Mouse (Mus musculus) ZHBTc4 (cell line): ENCODE measurements around the gene Fut9.

Experiments used
- DNase-seq: peaks from one replicate; pipeline ENCODE4 v3.0.0-alpha.2; 2011; ENCODE audit warnings: low read depth, low spot score

The Fut9 gene

DNA sequence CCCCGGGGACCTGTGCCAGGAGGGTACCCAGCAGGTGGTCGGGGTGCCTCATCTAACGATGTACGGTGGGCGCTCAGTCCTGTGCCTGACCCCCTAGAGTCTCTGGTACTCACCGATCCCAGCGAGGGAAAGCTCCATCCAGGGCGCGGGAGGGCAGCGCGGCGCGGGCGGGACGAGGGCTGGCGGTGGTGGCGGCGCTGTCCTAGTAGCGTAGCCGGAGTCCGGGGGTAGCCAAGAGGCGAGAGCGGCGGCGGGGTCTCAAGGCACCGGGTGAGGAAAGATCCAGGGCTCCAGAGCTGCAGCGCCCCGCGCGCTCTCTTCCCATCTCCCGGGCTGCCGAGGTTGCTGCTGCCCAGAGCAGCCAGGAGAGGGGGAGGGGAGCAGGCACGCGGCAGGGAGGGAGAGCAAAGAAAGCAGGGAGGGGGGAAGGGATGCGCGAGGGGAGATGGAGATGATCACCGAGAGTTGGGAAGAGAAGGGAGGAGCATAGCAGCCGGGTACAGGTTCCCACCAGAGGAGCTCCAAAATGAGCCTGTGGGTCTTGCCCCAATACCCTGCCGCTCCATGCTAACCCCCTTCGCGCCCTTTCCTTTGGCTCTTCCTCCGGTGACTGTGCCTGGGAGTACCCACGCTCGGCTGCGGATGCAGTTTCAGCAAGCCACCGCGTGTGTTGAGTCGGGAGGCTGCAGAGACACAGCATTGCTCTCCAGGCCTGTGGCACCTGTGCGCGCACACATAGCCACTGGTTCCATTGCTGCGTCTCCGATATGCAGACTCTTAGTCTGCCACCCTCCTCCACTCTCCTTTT lies at the start of gene Fut9:
Gene Fut9 (minus strand): TSS at position 769 of the 808 bp plus-strand sequence.
- DNase-seq = peak; percentile 94

GRCm38 (mm10) chr4:25815783-25816182 lies 15.7 kb upstream of the Fut9 start:
- peak; percentile 66 for DNase-seq

GRCm38 (mm10) chr4:25813340-25813739 lies 13.3 kb upstream of the Fut9 start:
- no peak for DNase-seq

- no peak for DNase-seq
These were observed 10.0 kb upstream of the Fut9 start for GRCm38 (mm10) chr4:25810058-25810457.

DNA sequence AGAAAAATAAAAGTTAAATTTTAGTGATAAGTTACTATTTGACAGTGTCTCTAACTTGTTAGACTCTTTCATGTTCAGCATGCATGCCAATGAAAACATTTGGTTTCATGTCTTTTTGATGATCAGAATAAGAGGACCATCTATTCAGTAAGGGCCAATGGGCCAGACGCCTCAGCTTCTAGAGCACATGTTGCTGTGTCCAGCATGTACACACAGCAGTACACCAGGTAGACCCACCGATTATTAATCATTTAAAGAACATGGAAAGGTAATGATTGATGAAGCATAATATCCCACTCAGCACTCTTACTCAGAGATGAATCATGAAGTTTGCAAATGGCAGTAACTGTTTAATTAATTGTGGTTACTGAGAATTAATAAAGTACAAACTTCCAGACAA lies 1.7 kb upstream of the Fut9 start:
- no peak for DNase-seq

DNA sequence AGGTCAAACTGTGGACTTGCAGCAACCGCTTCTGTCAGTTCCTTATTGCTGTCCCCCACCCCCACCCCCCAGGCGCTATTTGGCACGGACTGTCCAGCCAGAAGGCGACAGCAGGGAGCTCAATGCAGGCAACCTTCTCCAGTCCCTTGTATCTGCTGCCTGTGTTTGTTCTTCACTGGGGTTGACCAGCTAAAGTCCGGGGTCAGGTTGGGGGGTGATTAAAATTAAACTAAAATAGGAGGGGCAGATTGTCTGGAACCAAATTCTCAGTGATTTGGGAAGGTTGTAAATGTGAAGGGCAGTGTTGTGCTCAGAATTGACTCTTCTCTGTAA lies 206 bp upstream of the Fut9 start:
- DNase-seq = no peak

DNA sequence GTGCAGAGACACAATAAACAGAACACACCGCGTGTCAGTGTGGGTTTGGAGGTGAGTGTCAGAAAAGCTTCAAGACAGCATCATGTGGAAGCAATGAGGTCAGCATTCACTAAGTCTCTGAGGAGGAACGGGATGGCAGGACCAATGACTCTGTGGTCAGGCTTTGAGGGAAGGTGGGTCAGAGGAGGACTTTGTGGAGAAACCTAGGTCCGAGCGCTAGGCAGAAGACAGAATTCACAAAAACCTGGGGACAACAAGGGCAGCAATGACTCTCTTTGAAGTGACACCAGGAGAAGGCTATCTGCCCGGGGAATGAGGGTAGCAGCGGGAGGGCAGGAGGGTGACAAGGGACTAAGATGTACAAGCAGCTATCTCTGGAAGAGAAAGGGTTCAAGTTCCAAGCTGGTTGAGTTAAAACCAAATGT lies 981 bp downstream of the Fut9 start:
- peak; percentile 67 for DNase-seq

- peak; percentile 17 for DNase-seq
These were observed 1.6 kb downstream of the Fut9 start for GRCm38 (mm10) chr4:25798412-25798811.

DNA sequence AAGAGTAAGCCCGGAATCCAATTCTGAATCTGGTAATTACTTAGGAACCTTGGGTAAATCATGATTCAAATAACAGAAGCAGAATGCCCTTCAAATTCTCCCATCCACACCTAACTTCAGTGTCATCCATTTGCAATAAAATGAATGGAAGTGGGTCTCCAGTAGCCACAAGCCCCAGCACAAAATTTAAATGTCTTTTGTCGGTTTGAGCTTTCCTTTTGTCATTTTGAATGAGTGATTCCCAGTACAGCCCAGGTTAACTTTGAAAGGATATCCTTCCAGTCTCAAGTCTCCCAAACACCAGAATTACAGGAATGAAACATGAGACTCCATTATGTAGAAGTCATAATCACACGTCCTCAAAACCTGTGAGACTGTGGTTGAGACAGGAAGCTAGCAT lies 3.9 kb downstream of the Fut9 start:
- DNase-seq = peak; percentile 83

DNA sequence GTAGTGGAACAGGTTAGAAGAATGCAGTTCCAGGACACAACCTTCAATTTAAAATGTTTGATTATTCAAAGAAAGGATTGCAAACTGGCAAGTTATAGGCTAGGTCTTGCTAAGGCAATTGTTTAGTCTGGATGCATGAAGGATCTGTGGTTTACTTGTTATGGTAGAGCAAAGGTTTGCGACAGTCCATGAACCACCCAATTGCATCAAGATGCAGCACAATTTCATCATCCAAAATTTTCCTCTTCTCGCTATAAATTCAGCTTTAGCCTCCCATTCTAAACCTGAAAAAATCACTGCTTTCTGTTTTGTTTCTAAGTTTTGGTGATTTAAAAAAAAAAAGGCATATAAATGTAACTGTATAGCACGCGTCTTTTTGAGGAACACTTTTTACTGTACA lies 14.8 kb downstream of the Fut9 start:
- DNase-seq = no peak

- DNase-seq = no peak
These were observed 31.4 kb downstream of the Fut9 start for GRCm38 (mm10) chr4:25768657-25769056.

- DNase-seq = no peak
These were observed 37.0 kb downstream of the Fut9 start for GRCm38 (mm10) chr4:25763091-25763490.

GRCm38 (mm10) chr4:25757909-25758548 lies 42.0 kb downstream of the Fut9 start:
- DNase-seq = no peak

- no peak for DNase-seq
These were observed 58.5 kb downstream of the Fut9 start for GRCm38 (mm10) chr4:25741553-25741952.

GRCm38 (mm10) chr4:25738782-25739181 lies 61.3 kb downstream of the Fut9 start:
- no peak for DNase-seq

DNA sequence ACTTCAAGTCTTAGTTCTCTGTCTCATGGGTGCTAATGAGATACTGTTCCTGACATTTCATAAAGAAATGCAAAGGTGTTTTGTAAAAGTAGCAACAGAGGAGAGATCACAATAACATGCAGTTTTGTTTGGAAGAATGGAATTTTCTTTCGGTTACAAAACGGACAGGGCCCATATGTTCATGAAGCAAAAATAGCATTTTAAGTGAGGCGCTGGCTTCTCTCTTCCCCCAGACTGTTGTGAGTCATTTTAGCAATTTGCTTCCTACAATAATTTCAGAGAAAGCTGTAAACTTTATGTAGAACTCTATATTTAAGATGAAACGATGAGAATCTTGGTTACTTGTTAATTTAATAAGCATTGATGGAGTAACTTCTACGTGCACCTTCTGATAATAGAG lies 78.5 kb downstream of the Fut9 start:
- DNase-seq = no peak

GRCm38 (mm10) chr4:25713907-25714306 lies 86.1 kb downstream of the Fut9 start:
- DNase-seq = no peak

- peak; percentile 57 for DNase-seq
These were observed 115.1 kb downstream of the Fut9 start for GRCm38 (mm10) chr4:25684976-25685375.

- no peak for DNase-seq
These were observed 135.8 kb downstream of the Fut9 start for GRCm38 (mm10) chr4:25664196-25664595.

DNA sequence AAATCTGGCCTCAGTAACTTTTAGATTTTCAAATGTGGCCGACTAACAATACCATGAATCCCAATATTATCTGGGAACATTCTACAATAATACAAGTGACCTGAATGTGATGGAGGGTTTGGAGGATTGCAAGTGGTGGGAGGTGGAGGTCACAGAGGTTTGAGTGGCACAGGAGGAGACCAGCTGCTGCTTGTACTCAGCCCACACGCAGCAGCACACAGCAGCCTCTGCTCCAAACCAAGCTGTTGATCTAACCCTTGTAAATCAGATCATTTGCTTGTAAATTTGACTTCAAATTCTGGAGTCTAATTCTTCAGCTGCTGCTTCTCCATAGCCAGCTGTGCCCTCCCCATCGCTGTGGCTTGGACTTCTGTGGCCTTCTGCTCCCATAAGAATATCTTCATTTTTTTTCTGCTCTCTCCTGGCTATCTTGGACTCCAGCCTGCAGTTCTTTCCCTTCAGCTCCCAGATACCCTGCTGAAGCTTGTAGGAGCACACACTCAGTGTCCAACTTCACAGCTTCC lies 138.8 kb downstream of the Fut9 start:
- DNase-seq = no peak

GRCm38 (mm10) chr4:25658792-25659191 lies 141.3 kb downstream of the Fut9 start:
- no peak for DNase-seq

DNA sequence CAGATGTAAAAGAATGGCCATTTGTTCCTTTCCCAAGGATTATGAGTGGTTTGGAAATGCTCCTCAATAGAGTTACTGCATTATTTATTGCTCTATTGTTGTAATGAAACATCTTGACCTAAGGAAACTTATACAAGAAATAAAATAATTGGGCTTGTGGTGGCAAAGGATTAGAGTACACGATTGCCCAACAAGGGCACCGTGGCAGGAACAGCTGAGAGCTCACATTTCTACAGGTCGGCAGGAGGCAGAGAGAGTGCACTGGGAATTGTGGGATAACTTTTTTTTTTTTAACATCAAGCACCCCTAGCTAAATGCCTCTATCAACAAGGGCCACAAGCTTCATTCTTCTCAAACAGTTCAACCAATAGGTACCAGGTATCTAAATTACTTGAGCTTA lies 148.1 kb downstream of the Fut9 start:
- DNase-seq = no peak

- no peak for DNase-seq
These were observed 151.9 kb downstream of the Fut9 start for GRCm38 (mm10) chr4:25648107-25648506.
